18 mouse cellular contexts compared by ENCODE assay signal in the genomic region with DNA sequence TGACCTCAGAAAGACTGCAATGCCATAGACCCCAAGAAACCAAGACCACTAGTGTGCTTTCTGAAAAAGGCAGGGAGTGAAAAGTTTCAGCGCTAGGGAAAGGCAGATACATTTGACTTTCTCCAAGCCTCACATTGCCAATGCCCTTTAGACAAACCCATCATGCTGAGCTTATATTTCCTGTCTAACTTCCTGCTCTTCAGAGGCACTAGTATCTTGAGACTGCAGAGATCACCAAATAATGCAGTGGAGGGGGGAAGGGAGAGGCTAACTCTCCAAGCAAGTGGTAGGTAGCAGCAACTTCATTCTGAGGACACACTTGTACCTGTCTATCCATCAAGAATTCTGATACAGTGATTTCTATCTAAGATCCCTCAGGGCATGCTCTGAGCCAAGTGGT. TPM values are rescaled to one million over a fixed set of nuclear protein-coding genes. Genes with fewer than 3 reads are reported as not detected.
A peak's percentile ranks its signal among the peaks of the same experiment; 100 is the strongest.
DNase-seq lines count a peak whose midpoint lies in the region; ATAC-seq and TF ChIP-seq lines count a peak whose summit lies in the region.
"Had no signal": no experiment of that assay in that cellular context is flagged by ENCODE, and none has a peak within 500 bp of the region (broad histone marks: within the 10 kb centered on the region; RNA-seq: fewer than 3 reads in every experiment).

No protein-coding gene starts in this region.

- no peaks in the 10 kb centered on the region for H3K27me3 ChIP-seq in liver, embryonic 14.5 days (ENCODE audit: control insufficient read depth, insufficient read depth, low read length)
- H3K27me3 ChIP-seq in liver, embryonic 12.5 days (replicated peaks): no peaks in the 10 kb centered on the region
- no peaks in the 10 kb centered on the region for H3K27me3 ChIP-seq in cerebellum, adult 2 months (ENCODE audit: control insufficient read depth, insufficient read depth, low read length)
- H3K27me3 ChIP-seq: hindbrain, embryonic 12.5 days; Patski had no signal

- TF ChIP-seq CTCF in liver, embryonic 14.5 days (IDR thresholded peaks at IDR 0.05; ENCODE audit: low read depth): no peak
- no peak for TF ChIP-seq CTCF in cerebellum, adult 2 months (IDR thresholded peaks at IDR 0.05; ENCODE audit: borderline replicate concordance, insufficient read depth, low read depth, low read length)

- H3K4me3 ChIP-seq in liver, embryonic 14.5 days (ENCODE audit: insufficient read depth in 1 of 2, low read depth in 2 of 2, low read length in 2 of 2): no peak overlapping the region
- no peak overlapping the region for H3K4me3 ChIP-seq in liver, embryonic 12.5 days
- H3K4me3 ChIP-seq in cerebellum, adult 2 months (replicated peaks; ENCODE audit: insufficient read depth, low read depth, low read length): no peak overlapping the region
- H3K4me3 ChIP-seq: embryonic facial prominence, embryonic 10.5 days; hindbrain, embryonic 12.5 days; midbrain, embryonic 10.5 days had no signal

- H3K9ac ChIP-seq in liver, embryonic 14.5 days (replicated peaks): no peak overlapping the region
- H3K9ac ChIP-seq in liver, embryonic 12.5 days: no peak overlapping the region
- H3K9ac ChIP-seq: hindbrain, embryonic 12.5 days; lung, embryonic 14.5 days had no signal

- H3K9me3 ChIP-seq in liver, embryonic 14.5 days (ENCODE audit: control insufficient read depth, low read length): no peaks in the 10 kb centered on the region
- no peaks in the 10 kb centered on the region for H3K9me3 ChIP-seq in liver, embryonic 12.5 days (replicated peaks)
- H3K9me3 ChIP-seq: hindbrain, embryonic 12.5 days had no signal

- no peak for TF ChIP-seq POLR2A in cerebellum, adult 2 months (IDR thresholded peaks at IDR 0.05; ENCODE audit: borderline replicate concordance, insufficient read depth, low read length)

- DNase-seq in liver, embryonic 14.5 days (ENCODE audit: low read depth in 3 of 3, low spot score in 3 of 3): no peak
- peak; percentile 43 for DNase-seq in CD4-positive helper T cell, adult 2 months (ENCODE audit: low read depth, low spot score)
- peak; percentile 53 for DNase-seq in induced T-regulatory cell, adult 2 months (ENCODE audit: low read depth)
- no peak for DNase-seq in c-Kit-positive CD71-positive TER-119-positive erythroid progenitor cells, embryonic 14.5 days (ENCODE audit: low spot score)
- no peak for DNase-seq in cerebellum, adult 2 months
- DNase-seq: adrenal gland, adult 2 months; cerebellum, postnatal 10 days; gastrocnemius, postnatal 25 days; kidney, postnatal 36 days; lung, embryonic 14.5 days had no signal

- H3K36me3 ChIP-seq in liver, embryonic 14.5 days (replicated peaks; ENCODE audit: control insufficient read depth, insufficient read depth, low read depth): no peaks in the 10 kb centered on the region
- H3K36me3 ChIP-seq in liver, embryonic 12.5 days: no peaks in the 10 kb centered on the region
- H3K36me3 ChIP-seq: embryonic facial prominence, embryonic 10.5 days; hindbrain, embryonic 12.5 days; midbrain, embryonic 10.5 days had no signal

- no peak overlapping the region for H3K27ac ChIP-seq in liver, embryonic 14.5 days
- H3K27ac ChIP-seq in liver, embryonic 12.5 days: no peak overlapping the region
- H3K27ac ChIP-seq in cerebellum, adult 2 months (ENCODE audit: insufficient read depth, low read length): no peak overlapping the region
- H3K27ac ChIP-seq: embryonic facial prominence, embryonic 10.5 days; hindbrain, embryonic 12.5 days; midbrain, embryonic 10.5 days had no signal

- TF ChIP-seq EP300 in liver, embryonic 14.5 days (IDR thresholded peaks at IDR 0.05; ENCODE audit: low read depth): no peak

- H3K4me1 ChIP-seq in liver, embryonic 14.5 days (replicated peaks; ENCODE audit: control insufficient read depth in 2 of 2, insufficient read depth in 2 of 2, low read length in 1 of 2): peaks cover 0 to 7% of the 10 kb centered on the region in 2 experiments; a peak in 2 of 4 replicates
- H3K4me1 ChIP-seq in liver, embryonic 12.5 days: peaks cover 8% of the 10 kb centered on the region; the same call in 1 of the 2 replicates
- H3K4me1 ChIP-seq in cerebellum, adult 2 months (ENCODE audit: control insufficient read depth, insufficient read depth, low read length): no peaks in the 10 kb centered on the region; the same call in 1 of the 2 replicates
- H3K4me1 ChIP-seq: embryonic facial prominence, embryonic 10.5 days; hindbrain, embryonic 12.5 days; midbrain, embryonic 10.5 days had no signal

- WGBS in liver, embryonic 14.5 days (ENCODE audit: insufficient replicate concordance): 24% methylated on average over 1 of the region's 1 CpGs
- WGBS in liver, embryonic 12.5 days (ENCODE audit: insufficient replicate concordance): 44% methylated on average over 1 of the region's 1 CpGs
- WGBS in cerebellum, adult 2 months: 98% methylated on average over 1 of the region's 1 CpGs

- H3K4me2 ChIP-seq in liver, embryonic 14.5 days (ENCODE audit: low read depth): no peak overlapping the region
- H3K4me2 ChIP-seq in liver, embryonic 12.5 days: no peak overlapping the region
- H3K4me2 ChIP-seq: hindbrain, embryonic 12.5 days; lung, embryonic 14.5 days had no signal

- 0 out of 2 replicates have a peak, but pooled peaks have one; percentile 35 for ATAC-seq in liver, embryonic 14.5 days (ENCODE audit: insufficient read depth)
- no peak for ATAC-seq in liver, embryonic 12.5 days
- peak; percentile 77; the same call in 1 of the 2 replicates for ATAC-seq in neutrophil, adult 5-6 weeks (ENCODE audit: extremely low read depth, insufficient number of reproducible peaks, low FRiP score, poor library complexity, severe bottlenecking)
- no peak for ATAC-seq in erythroblast, adult 5-6 weeks (replicated peaks; ENCODE audit: low FRiP score, poor library complexity, severe bottlenecking)
- ATAC-seq: intestine, postnatal 0 days; Patski had no signal

RNA-seq across cellular contexts. Expression of gene Abhd12, which starts 35.1 kb away (rescaled TPM):
- 9.7 and 10.9 TPM in 2 replicates for polyA plus RNA-seq in liver, embryonic 14.5 days (2012; rRNA removed)
- polyA plus RNA-seq in liver, embryonic 14.5 days (2014; fragmentation: Nextera tagmentation; extraction: Ambion mirVana): 14.8 and 17.9 TPM in 2 replicates
- polyA plus RNA-seq in liver, embryonic 12.5 days (2016; fragmentation: Nextera tagmentation; extraction: Ambion mirVana): 24.9 and 25.3 TPM in 2 replicates
- total RNA-seq in neutrophil, adult 5-6 weeks (2017): 55.6 and 59.3 TPM in 2 replicates
- polyA plus RNA-seq in cerebellum, adult 2 months (2012; rRNA removed): 259 and 263 TPM in 2 replicates
- 14.6 and 26.1 TPM in 2 replicates for total RNA-seq in erythroblast, adult 5-6 weeks (2015; ENCODE audit: low replicate concordance)
- total RNA-seq in erythroblast, adult 5-6 weeks (2017; ENCODE audit: low replicate concordance): 13.4 and 42.8 TPM in 2 replicates

RNA-seq across cellular contexts. Expression of gene Gins1, which starts 35.8 kb away (rescaled TPM):
- polyA plus RNA-seq in liver, embryonic 14.5 days (2012; rRNA removed): 20.0 and 30.7 TPM in 2 replicates
- 48.5 and 50.2 TPM in 2 replicates for polyA plus RNA-seq in liver, embryonic 14.5 days (2014; fragmentation: Nextera tagmentation; extraction: Ambion mirVana)
- polyA plus RNA-seq in liver, embryonic 12.5 days (2016; fragmentation: Nextera tagmentation; extraction: Ambion mirVana): 50.2 and 51.1 TPM in 2 replicates
- 4.2 and 6.1 TPM in 2 replicates for total RNA-seq in neutrophil, adult 5-6 weeks (2017)
- 1.3 TPM in 2 replicates for polyA plus RNA-seq in cerebellum, adult 2 months (2012; rRNA removed)
- total RNA-seq in erythroblast, adult 5-6 weeks (2015; ENCODE audit: low replicate concordance): 6.0 and 21.3 TPM in 2 replicates
- 21.1 and 23.8 TPM in 2 replicates for total RNA-seq in erythroblast, adult 5-6 weeks (2017; ENCODE audit: low replicate concordance)

Comparison
In these comparisons a context has a peak if more than half of its experiments do, and no peak if none do; other contexts are left out.
1. ATAC-seq: peak in liver, embryonic 14.5 days (single experiment) and neutrophil, adult 5-6 weeks (single experiment); none in liver, embryonic 12.5 days (single experiment) and erythroblast, adult 5-6 weeks (single experiment).
2. DNase-seq: peak in CD4-positive helper T cell, adult 2 months (single experiment) and induced T-regulatory cell, adult 2 months (single experiment); none in liver, embryonic 14.5 days (0 of 3), c-Kit-positive CD71-positive TER-119-positive erythroid progenitor cells, embryonic 14.5 days (single experiment) and cerebellum, adult 2 months (0 of 2).